Mouse (Mus musculus): ENCODE data around the gene Msh3. TPM values are rescaled to one million over a fixed set of nuclear protein-coding genes. Genes with fewer than 3 reads are reported as not detected.

Msh3 gene
- polyA plus RNA-seq, 1 experiment, result not detected

DNA sequence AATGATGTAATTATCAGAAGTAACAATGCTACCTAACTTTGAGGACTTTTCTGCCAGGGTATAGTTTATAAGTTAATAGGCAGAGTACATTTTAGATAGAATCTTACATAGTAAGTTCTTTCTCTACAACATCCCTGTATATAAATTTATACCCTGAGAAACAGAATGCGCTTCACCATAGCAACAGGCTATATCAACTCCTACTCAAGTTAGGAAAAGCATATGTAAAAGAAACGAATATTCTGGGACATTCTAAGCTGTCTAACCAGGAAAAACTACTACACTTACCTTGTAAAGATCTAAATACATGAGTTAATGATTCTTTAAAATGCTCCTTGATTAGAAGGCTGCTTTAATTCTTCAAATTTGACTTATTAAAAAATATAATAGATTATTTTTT lies 107.2 kb downstream of the Msh3 start:
- Histone ChIP-seq H3K4me3 (ENCODE audit: insufficient read depth, low read depth, low read length) (no peak overlapping the region), H3K4me1 (ENCODE audit: control insufficient read depth, insufficient read depth, low read length) (peaks cover 4% of the 10 kb centered on the region; the same call in 1 of the 2 replicates), H3K27ac (ENCODE audit: insufficient read depth, low read depth, low read length) (no peak overlapping the region)
- TF ChIP-seq POLR2A (IDR thresholded peaks at IDR 0.05; ENCODE audit: insufficient read depth, low read depth, low read length) (no peak), CTCF (IDR thresholded peaks at IDR 0.05; ENCODE audit: insufficient read depth, low read depth, low read length) (no peak)
- WGBS, result 64% methylated on average over 2 of the region's 2 CpGs

DNA sequence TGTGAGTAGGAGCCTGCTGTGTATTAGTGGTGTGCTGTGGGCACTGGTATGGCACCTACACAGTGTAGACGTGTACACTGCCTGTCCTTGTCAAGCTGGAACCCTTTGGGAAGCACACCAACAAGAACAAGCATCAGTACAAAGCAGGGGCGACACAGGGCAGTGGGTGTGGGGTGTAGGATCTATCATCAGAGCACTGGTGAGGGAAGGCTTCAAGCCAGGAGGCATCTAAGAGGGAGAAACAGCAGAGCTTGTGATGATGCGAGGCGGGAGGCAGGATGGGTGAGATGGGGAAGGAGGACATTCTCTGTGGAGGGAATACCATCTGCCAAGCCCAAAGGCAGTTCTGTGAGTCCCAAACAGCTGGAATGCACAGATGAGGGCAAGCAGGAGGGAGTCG lies 107.8 kb downstream of the Msh3 start:
- H3K4me3 ChIP-seq (ENCODE audit: insufficient read depth, low read depth, low read length), result no peak overlapping the region
- no peak overlapping the region for H3K27ac ChIP-seq (ENCODE audit: insufficient read depth, low read depth, low read length)
- H3K4me1 ChIP-seq (ENCODE audit: control insufficient read depth, insufficient read depth, low read length), result peaks cover 4% of the 10 kb centered on the region; the same call in 1 of the 2 replicates
- WGBS, result 87% methylated on average over 5 of the region's 5 CpGs
- TF ChIP-seq POLR2A (IDR thresholded peaks at IDR 0.05; ENCODE audit: insufficient read depth, low read depth, low read length) (no peak), CTCF (IDR thresholded peaks at IDR 0.05; ENCODE audit: insufficient read depth, low read depth, low read length) (no peak)

DNA sequence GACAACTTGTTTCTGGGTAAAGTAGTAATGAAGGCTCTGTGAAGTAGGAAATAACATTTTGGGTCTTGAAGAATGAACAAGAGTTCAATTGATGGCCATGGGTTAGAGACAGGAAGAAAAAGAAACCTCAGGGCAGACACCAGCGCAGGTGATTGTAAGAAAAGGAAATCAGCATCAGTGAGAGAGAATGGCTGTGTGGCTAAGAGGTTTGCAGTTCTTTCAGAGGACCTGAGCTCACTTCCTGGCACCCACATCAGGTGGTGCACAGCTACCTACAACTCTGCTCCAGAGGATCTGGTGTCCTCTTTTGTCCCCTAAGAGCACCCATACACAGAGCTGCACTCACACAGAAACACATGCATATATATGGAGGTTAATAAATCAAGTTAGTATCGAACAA lies 110.1 kb downstream of the Msh3 start:
- TF ChIP-seq CTCF (IDR thresholded peaks at IDR 0.05; ENCODE audit: insufficient read depth, low read depth, low read length) (no peak), POLR2A (IDR thresholded peaks at IDR 0.05; ENCODE audit: insufficient read depth, low read depth, low read length) (no peak)
- H3K27ac ChIP-seq (ENCODE audit: insufficient read depth, low read depth, low read length), result no peak overlapping the region
- peaks cover 4% of the 10 kb centered on the region; the same call in 1 of the 2 replicates for H3K4me1 ChIP-seq (ENCODE audit: control insufficient read depth, insufficient read depth, low read length)
- H3K4me3 ChIP-seq (ENCODE audit: insufficient read depth, low read depth, low read length), result no peak overlapping the region
- WGBS, result 98% methylated on average over 2 of the region's 2 CpGs

GRCm38 (mm10) chr13:92241426-92241825 lies 113.4 kb downstream of the Msh3 start:
- H3K27ac ChIP-seq (ENCODE audit: insufficient read depth, low read depth, low read length), result no peak overlapping the region
- TF ChIP-seq CTCF (IDR thresholded peaks at IDR 0.05; ENCODE audit: insufficient read depth, low read depth, low read length) (no peak), POLR2A (IDR thresholded peaks at IDR 0.05; ENCODE audit: insufficient read depth, low read depth, low read length) (no peak)
- H3K4me3 ChIP-seq (ENCODE audit: insufficient read depth, low read depth, low read length), result no peak overlapping the region
- WGBS, result 53% methylated on average over 4 of the region's 4 CpGs
- H3K4me1 ChIP-seq (ENCODE audit: control insufficient read depth, insufficient read depth, low read length), result peaks cover 3% of the 10 kb centered on the region

GRCm38 (mm10) chr13:92237887-92238286 lies 116.9 kb downstream of the Msh3 start:
- no peak overlapping the region for H3K4me3 ChIP-seq (ENCODE audit: insufficient read depth, low read depth, low read length)
- H3K27ac ChIP-seq (ENCODE audit: insufficient read depth, low read depth, low read length), result no peak overlapping the region
- TF ChIP-seq POLR2A (IDR thresholded peaks at IDR 0.05; ENCODE audit: insufficient read depth, low read depth, low read length) (no peak), CTCF (IDR thresholded peaks at IDR 0.05; ENCODE audit: insufficient read depth, low read depth, low read length) (no peak)

GRCm38 (mm10) chr13:92237016-92237415 lies 117.8 kb downstream of the Msh3 start:
- 54% methylated on average over 4 of the region's 4 CpGs for WGBS
- H3K4me3 ChIP-seq (ENCODE audit: insufficient read depth, low read depth, low read length), result no peak overlapping the region
- no peak for TF ChIP-seq POLR2A (IDR thresholded peaks at IDR 0.05; ENCODE audit: insufficient read depth, low read depth, low read length)
- TF ChIP-seq CTCF (IDR thresholded peaks at IDR 0.05; ENCODE audit: insufficient read depth, low read depth, low read length), result no peak
- peak overlapping the region; percentile 56; the same call in 1 of the 2 replicates for H3K27ac ChIP-seq (ENCODE audit: insufficient read depth, low read depth, low read length)
- peaks cover 3% of the 10 kb centered on the region for H3K4me1 ChIP-seq (ENCODE audit: control insufficient read depth, insufficient read depth, low read length)

More at GRCm38 (mm10) chr13:92237887-92238286, 116.9 kb downstream of the Msh3 start:
- H3K4me1 ChIP-seq (ENCODE audit: control insufficient read depth, insufficient read depth, low read length), result peaks cover 3% of the 10 kb centered on the region
- WGBS, result 63% methylated on average over 3 of the region's 3 CpGs

GRCm38 (mm10) chr13:92232076-92232938 lies 122.5 kb downstream of the Msh3 start:
- Histone ChIP-seq H3K27ac (ENCODE audit: insufficient read depth, low read depth, low read length) (no peak overlapping the region), H3K4me3 (ENCODE audit: insufficient read depth, low read depth, low read length) (no peak overlapping the region), H3K4me1 (ENCODE audit: control insufficient read depth, insufficient read depth, low read length) (peaks cover 3% of the 10 kb centered on the region)
- WGBS, result 88% methylated on average over 9 of the region's 9 CpGs
- TF ChIP-seq POLR2A (IDR thresholded peaks at IDR 0.05; ENCODE audit: insufficient read depth, low read depth, low read length) (no peak), CTCF (IDR thresholded peaks at IDR 0.05; ENCODE audit: insufficient read depth, low read depth, low read length) (no peak)

GRCm38 (mm10) chr13:92228037-92228436 lies 126.8 kb downstream of the Msh3 start:
- H3K27ac ChIP-seq (ENCODE audit: insufficient read depth, low read depth, low read length), result no peak overlapping the region
- no peaks in the 10 kb centered on the region for H3K4me1 ChIP-seq (ENCODE audit: control insufficient read depth, insufficient read depth, low read length)
- 76% methylated on average over 1 of the region's 1 CpGs for WGBS
- H3K4me3 ChIP-seq (ENCODE audit: insufficient read depth, low read depth, low read length), result no peak overlapping the region
- TF ChIP-seq CTCF (IDR thresholded peaks at IDR 0.05; ENCODE audit: insufficient read depth, low read depth, low read length) (no peak), POLR2A (IDR thresholded peaks at IDR 0.05; ENCODE audit: insufficient read depth, low read depth, low read length) (no peak)

DNA sequence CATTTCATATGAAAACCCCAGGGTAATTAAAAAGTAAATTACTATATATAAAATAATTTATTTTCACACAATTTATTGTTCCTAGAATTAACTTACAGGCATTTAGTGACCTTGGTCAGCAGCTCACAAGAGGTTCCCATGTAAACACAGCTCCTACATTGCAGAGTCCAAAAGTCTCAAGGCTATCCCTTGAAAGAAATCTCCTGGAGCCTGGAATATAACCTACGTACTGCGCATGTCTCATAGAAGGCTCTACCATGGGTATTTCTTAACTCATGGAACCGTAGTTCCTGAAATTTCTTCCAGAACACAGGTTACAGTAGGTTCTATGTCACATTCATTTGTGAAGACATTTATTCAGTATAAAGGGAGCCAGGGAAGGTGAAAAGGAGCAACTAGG lies 131.2 kb downstream of the Msh3 start:
- H3K4me1 ChIP-seq (ENCODE audit: control insufficient read depth, insufficient read depth, low read length), result no peaks in the 10 kb centered on the region
- H3K27ac ChIP-seq (ENCODE audit: insufficient read depth, low read depth, low read length), result no peak overlapping the region
- no peak for TF ChIP-seq POLR2A (IDR thresholded peaks at IDR 0.05; ENCODE audit: insufficient read depth, low read depth, low read length)
- WGBS, result 98% methylated on average over 3 of the region's 3 CpGs
- no peak overlapping the region for H3K4me3 ChIP-seq (ENCODE audit: insufficient read depth, low read depth, low read length)
